Mouse (Mus musculus) 3134 (cell line): ENCODE results near the gene Spred1.
"Not testable (repeated sequence)": the region's sequence is repeated elsewhere in the genome, so short reads cannot be mapped to it uniquely, and the experiment has no call there.

Source experiments
- DNase-seq: peaks from one replicate; pipeline ENCODE4 v3.0.0-alpha.2; 2011; ENCODE audit warnings: low spot score; ENCODE audit not compliant: insufficient read length; ENCODE audit errors: extremely low read depth

The Spred1 gene

DNA sequence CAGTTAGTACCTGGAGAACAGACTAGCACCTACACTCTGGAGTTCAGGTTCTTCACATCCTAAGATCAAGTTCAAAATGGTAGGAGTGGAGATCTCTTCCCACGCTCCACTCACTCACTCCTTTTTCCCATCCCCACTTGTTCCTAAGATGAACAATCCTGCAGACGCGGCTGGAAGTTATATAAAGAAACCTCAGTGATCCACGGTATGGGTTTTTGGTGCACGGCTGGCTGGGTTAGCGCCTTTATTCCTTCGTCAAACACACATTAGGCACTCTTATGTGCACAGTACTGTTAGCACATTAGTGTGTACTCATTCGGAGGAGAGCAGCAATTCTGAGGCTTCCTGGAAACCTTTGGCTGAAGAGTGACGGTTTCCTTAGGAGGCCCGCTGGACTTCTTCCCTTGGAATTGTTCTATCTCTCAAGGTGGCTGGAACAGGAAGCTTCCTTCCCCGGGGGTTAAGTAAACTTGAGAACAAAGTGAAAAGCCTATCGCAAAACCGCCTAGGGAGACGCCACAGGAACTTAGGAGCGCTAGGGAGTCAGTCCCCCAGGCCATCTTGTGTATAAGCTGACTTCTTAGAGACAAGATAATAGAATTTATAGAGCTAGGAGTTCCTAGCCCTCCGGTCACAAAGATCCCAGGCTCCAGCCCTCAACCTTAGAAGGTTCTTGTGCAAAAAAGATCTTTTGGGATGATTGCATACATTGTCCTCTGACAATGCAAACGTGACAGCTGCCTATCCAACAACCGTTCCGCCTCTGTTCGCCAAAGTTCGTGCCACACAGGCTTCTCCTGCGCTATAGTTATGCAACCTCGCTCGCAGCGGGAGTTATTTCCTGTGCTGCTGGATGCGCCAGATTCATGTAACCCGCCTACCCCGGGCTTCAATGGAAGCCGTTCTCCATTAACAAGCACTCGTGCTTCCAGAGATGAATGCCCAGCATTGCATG lies 1.6 kb upstream of the Spred1 start:
- DNase-seq, result no peak

DNA sequence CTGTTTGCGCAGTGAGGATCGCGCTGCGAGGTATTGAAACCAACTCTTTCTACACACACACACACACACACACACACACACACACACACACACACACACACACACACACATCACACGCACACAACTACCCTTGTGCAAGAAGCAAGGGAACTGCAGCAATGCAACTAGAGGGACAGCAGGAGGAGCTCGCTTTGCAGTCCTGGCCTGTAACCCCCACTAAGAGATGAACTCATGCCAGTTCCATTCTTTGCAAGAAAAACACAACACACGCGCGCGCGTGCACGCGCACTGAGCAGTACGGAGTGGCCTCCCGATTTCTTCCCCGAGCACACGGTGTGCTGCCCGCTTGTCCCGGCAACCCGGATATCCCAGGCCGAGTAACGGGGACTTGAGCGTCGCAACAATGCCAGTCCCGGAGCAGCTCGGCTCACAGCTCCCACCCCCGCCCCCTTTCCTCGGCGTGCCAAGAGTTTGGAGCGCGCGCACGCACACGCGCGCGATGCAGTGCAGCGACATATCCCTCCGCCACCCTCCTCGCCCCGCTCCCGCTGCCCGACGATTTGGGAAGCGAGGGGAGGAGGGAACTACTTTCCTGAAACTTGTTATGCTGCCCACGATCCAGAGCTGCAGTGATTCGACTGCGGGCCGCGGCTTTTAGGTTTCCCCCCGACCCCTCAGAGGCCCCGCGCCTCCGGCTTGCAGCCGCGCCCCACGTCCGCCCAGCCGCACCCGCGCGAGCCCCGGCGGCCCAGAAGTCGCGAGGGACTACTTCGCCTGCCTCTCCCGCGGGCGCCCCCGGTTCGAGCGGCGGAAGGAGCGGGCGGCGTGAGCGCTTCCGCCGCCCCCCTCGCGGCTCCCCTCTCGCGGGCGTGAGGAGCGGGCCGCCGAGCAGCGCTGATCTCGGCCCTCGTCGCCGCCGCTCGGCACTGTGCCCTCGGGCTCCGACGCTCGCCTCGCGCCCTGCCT lies 645 bp upstream of the Spred1 start:
- DNase-seq, result peak; percentile 97

DNA sequence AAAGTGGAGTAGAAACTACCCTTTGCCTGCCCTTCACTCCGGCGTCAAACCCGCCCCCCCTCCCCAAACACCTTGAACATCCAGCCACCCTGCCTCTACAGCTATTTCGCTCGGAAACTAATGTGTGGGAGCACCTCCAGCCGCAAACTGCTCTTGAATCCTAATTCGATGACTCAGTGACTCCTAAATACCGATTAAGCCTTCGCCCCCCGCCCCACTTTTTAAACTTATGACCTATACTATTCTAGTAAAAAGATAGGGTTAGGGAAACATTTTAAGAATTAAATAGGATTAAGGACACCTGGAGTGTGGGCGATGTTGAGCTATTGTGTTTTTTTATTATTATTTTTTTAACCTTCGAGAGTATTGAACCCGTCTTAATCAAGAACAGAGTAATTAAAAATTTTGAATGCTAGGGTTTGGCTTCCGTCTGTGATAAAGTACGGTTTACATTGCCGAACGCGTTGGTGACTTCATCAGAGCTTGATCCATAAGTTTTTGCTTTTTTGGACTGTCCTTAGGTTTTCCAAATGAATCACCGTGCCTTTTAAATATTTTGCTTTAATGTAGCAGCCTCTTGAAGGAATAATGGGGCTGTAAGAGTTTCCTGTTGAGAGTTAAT lies 921 bp downstream of the Spred1 start:
- DNase-seq, result no peak

DNA sequence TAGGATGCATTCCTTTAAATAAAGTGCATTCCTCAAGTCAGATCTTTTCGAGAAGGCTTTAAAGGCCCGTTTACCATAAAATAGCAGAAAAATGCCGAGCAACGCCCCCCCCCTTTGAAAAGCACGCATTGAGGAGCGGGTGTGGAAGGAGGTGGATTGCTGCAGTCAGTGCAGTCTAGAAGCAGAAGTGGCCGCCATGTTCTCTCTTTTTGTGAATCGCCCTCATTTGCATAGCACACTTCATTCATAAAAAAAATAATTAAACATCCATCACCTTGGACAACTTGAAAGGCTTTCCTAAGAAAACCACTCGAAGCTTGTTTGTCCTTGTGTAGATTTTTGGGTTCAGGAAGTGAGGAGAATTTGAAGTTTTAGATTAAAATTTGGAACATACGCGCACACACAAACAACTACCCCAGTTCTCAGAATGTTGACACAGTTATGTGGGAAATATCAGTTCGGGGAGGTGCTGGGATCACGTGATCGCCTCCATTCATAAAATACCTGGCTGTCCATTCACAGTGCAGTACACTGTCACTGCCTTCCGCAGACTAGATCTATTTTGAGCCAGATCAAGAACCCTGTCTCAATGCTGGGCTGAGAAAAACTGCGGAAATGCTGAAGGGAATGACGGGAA lies 1.6 kb downstream of the Spred1 start:
- DNase-seq, result peak; percentile 28

DNA sequence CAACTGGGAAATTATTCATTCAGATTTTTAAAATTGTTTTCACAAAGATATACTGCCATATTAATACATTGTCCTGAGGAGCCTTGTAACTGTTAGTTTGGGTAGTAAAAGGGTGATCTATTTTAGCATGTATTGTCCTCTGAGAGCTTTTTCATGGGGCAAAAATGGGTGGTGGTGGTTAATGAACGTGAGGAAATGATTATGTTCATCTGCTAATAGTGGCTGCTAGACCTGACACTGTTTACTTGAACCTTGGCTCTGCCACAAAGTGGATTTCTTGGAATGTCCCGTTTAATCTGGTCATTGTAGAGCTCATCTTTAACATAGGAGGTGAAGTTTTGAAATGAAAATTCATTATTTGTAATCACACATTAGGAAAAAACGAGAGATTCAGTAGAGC lies 2.5 kb downstream of the Spred1 start:
- no peak for DNase-seq

DNA sequence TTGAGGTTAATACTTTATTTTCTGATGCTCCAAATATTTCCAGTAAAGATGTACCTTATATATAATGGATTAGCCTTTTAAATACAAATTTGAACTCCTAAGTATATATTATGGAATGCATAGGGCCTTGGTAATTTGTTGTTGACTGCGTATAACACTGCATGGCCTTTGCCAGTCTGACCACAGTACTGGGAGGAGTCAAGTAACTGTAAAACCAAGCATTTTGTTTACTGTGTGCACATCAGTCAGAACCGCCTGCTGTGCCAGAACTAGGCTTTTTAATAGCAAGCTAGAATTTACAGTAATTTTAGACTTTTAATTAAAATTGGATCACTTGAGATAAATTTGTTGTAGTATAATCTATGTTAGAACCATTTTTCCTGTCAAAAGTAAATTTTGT lies 3.7 kb downstream of the Spred1 start:
- no peak for DNase-seq

DNA sequence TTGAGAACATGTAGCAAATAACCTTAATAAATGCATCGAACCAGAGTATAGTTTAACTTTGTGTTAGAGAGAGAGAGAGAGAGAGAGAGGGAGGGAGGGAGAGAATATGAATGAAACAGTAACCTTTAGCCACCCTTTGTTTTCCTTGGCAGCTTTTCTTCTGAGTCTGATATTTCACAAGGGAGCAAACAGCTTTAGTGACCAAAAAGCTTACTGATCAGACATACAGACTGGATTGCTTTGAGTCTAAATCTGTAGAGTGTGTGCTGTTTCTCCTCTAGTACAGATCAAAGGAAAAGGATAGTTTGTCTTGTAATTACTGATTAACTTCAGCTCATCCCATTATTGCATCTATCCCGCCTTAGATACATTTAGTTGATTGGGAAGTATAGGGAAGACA lies 8.0 kb downstream of the Spred1 start:
- DNase-seq, result peak; percentile 9

DNA sequence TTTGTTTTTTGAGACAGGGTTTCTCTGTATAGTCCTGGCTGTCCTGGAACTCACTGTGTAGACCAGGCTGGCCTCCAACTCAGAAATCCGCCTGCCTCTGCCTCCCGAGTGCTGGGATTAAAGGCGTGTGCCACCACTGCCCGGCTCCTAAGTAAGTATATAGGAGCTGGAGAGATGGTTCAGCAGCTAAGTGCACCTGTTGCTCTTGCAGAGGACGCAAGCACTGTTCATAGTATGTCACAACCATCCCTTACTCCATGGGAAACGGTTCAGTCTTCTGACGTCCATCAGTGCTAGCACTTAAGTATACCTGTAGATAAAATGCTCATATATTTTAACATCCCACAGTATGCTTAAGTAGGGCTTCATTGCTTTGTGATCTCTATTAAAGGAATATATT lies 9.9 kb downstream of the Spred1 start:
- not testable (repeated sequence) for DNase-seq

DNA sequence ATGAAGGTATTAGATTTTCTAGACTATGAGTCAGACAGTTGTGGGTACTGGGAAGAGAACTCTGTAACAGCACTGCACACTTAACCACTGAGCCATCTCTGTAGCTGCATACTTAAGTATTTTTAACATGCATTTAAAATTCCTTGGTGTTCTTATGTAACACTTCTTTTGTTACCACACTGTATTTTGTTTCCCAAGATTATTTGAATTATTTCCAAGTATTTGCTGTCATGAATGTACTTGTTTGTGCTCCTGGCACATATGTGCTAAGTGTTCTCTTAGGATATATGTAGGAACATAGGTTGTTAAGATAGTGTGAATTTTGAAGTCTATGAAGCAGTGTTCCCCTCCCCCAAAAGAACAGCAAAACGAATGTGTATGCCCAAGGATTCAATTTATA lies 10.7 kb downstream of the Spred1 start:
- no peak for DNase-seq

DNA sequence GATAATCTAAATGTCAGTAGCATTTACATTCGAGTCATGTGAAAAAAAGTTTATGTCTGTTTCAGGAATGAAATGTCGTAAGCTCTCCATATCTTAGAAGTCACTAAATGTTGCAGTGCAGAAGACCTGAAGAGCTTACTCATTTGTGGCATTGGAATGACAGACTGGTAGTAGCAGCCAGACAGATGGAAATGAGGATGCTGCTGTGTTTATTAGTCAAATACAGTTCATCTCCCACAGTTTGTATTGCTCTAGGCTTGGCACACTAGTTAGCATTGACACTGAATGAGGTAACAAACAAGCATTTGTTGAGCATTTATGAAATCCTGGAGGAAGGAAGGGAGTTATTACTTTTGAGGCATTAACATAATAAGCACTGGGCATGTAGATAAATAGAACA lies 12.4 kb downstream of the Spred1 start:
- no peak for DNase-seq

DNA sequence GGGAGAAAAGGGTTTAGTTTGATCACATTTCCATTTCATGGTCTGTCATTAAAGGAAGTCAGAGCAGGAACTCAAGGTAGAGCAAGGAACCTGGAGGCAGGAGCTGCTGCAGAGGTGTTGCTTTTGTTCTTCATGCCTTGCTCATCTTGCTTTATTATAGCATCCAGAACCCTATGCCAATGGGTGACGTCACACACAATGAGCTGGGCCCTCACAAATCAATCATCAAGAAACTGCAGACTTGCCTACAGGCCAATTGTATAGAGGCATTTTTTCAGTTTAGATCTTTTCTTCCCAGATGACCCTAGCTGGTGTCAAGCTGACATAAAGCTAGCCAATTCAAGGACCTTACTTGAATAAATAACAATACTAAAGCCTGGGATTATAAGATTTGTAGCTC lies 16.6 kb downstream of the Spred1 start:
- no peak for DNase-seq

DNA sequence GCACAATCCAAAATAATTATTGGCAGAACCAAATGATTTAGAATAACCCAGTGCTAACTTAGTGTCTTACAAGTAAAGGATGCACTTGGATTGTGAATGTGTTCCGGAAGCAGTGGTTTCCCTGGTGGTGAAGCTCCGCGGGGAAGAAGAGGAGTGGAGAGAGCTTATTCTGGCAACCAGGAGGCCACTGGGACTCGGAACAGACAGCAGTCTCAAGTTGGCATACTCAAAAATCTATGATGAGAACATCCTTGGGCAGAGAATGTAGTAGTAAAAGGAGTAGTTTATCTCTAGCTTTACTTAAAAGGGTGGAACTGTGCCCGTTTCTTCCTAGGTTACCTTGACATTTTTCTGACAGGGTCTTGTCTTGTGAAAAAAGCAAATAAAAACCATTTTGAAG lies 17.8 kb downstream of the Spred1 start:
- no peak for DNase-seq

DNA sequence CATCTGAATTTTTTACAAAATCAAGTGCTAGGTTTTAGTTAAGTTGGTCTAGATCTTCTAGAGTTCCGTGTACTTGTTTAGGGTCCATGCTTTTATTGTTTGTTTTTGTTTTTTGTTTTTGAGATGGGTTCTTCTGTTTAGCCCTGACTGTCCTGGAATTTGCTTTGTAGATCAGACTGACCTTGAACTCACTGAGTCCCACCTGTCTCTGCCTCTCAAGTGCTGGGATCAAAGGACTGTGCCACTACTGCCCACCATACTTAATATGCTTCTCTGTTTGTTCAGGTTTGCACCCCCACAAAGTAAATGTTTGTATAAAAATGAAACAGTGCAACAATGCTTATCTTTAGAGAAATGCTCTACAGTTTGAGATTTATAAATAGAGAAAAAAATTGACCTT lies 18.8 kb downstream of the Spred1 start:
- no peak for DNase-seq

DNA sequence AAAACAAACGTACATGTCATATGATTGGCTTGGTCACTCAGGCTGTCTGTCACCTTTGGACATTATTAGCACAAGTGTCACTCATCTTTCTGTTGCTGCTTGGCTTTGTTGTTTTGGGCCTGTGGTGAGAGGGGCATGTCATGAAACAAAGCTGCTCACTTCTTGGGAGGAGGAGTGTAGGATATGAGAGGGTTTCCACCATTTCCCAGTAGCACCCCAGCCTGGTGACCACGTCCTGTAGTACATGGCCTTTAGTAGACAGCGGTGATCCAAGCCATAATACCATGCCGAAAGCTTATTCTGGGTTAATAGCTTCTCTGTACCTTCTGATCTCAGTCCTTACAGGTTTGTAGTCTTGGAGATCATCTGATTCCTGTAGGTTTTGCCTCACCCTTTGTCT lies 21.9 kb downstream of the Spred1 start:
- no peak for DNase-seq

DNA sequence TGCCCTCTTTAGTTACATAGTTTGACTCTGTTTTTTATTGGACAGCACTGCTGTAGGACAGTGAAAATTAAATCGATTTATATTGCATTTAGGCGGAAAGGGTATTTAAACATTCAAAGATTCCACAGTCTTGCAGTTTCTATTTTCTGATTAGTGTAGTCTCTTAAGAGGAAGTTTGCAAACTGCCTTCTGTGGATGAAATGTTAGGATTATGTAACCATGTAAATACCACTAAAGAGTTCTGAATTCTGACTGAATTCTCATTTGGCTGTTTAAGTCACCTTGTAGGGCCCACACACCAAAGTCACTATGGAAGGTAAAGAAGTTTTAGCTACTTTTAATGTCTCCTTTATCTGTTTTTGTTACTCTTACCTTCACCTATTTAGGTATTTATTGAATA lies 24.9 kb downstream of the Spred1 start:
- DNase-seq, result no peak

DNA sequence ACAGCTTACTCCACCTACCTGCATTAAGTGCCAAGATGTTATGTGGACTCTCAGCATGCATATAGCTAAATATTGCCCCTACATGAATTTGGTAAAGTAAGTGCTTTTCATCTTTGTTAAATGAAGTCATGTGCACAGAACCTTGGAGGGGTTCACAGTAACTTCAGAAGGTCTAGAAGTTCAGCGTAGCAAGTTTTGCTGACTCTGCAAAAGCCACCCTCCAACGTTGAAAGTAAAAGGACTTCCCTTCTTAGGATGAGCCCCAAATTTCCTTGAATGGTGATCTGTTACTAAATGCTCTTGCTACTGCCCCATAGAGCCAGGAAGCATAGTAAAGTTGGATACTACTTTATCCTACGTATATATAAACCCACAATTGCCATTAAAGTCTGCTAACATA lies 25.4 kb downstream of the Spred1 start:
- DNase-seq, result no peak

DNA sequence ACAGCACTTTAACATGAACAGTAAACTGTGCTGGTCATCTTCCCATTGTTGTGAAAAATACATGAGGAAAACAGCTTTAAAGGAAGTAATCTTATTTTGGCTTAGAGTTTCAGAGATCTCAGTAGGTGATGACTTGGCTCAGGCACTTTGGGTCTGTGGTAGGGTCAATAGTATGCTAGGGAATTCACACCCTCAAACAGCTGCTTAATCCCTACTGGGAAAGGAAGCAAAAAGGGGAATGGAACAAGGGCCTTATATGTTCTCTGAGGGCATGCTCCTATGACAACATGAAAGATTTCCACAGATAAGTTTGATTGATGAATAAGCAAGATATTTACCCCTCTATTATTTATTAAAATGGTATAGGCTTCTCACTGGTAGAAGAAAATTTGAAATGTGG lies 31.0 kb downstream of the Spred1 start:
- DNase-seq, result no peak

DNA sequence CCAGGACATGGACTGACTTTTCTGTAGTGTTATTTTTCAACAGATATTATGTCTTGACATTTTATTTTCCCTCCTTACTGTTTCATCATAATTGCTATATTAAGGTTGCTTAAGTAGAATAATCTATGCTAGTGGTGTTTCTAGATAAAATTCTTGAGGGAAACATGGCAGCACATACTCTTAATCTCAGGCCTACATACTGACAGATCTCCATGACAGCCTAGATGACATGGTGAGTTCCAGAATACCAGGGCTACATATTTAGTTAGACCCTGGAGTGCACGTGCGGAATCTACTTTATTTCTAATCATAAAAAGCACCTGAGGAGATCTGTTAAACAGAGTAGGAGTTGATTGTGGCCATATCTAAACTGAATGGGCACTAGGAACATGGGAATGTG lies 47.2 kb downstream of the Spred1 start:
- no peak for DNase-seq

DNA sequence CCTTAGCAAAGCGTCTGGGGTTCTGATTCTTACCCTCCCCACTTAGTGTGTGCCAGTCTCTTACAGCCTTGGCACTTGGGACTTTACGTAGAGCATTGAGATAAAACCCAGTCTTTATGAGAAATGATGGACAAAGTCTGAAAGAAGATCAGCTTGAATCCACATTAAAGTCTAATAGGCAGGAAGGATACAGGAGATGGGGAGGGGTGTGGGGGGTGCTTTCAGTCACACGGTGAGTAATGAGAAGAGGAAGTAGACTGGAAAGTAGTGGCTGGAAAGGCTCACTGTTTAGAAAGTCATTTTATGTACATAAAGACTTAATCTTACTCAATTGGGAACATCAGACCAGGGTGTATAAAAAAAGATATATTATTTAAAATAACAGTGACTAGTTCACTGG lies 47.9 kb downstream of the Spred1 start:
- no peak for DNase-seq

DNA sequence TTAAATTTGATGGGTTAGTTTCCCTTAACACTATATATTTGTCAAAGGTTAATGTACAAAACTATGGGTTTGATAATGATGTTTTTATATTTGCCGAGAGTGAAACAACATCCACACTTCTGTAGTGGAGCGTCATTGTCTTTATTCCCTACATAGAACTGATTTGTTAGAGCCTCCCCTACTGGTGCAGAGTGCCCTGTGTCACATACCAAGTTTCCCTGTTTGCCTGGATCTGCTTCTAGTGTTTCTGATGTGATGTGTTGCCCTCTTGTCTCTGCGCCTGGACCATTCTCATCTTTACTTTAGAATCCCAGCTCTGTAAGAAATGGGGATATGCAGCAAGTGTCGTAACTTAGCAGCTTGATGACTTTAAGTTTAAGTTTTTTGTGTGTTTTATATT lies 51.8 kb downstream of the Spred1 start:
- no peak for DNase-seq

DNA sequence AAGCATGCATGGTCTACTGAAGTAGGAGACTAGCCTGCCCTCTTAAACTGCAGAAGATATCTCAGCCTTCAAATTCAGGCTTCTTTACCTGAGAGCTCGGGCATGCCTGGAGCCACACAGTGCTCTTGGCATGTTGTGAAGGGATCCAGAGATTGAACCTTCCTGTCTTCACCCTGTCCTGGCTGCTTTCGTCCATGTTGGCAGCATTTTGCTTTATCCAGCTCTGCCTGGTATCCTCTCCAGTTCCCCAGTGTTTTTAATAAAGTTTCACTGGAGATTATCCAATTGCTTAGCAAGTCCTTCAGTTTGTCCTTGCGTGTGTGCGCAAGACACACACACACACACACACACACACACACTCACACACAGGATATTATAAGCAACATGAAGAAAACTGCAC lies 54.9 kb downstream of the Spred1 start:
- no peak for DNase-seq
